Mouse (Mus musculus) embryonic facial prominence, embryonic 15.5 days (tissue): Measurements from ENCODE around the gene Adamts9. TPM values are rescaled to one million over a fixed set of nuclear protein-coding genes. Genes with fewer than 3 reads are reported as not detected.

Experiments
- ATAC-seq: fragments of 200-750 bp; cut with Nextera tagmentation; 2 replicates; pipeline ENCODE4 v1.8.0; 2017; ENCODE audit warnings: low read depth, moderate TSS enrichment; ENCODE audit not compliant: insufficient number of reproducible peaks, low FRiP score, low TSS enrichment
- H3K27ac ChIP-seq: fragments of 300-500 bp; sonication (generic); replicated peaks from 2 replicates; pipeline ENCODE4 v1.5.1; 2015; ENCODE audit warnings: mild to moderate bottlenecking, inconsistent platforms
- H3K27me3 ChIP-seq: fragments of 300-500 bp; sonication (generic); 2 replicates; pipeline ENCODE4 v1.6.1; 2015; ENCODE audit warnings: inconsistent platforms
- H3K36me3 ChIP-seq: fragments of 300-500 bp; sonication (generic); 2 replicates; pipeline ENCODE4 v1.6.1; 2015; ENCODE audit warnings: mild to moderate bottlenecking, inconsistent platforms
- H3K4me1 ChIP-seq: fragments of 300-500 bp; sonication (generic); 2 replicates; pipeline ENCODE4 v1.6.1; 2015; ENCODE audit warnings: inconsistent platforms
- H3K4me2 ChIP-seq: fragments of 300-500 bp; sonication (generic); replicated peaks from 2 replicates; pipeline ENCODE4 v1.6.1; 2015; ENCODE audit warnings: mild to moderate bottlenecking, inconsistent platforms
- H3K4me3 ChIP-seq: fragments of 300-500 bp; sonication (generic); replicated peaks from 2 replicates; pipeline ENCODE4 v1.5.1; 2015; ENCODE audit warnings: mild to moderate bottlenecking, inconsistent platforms
- H3K9ac ChIP-seq: fragments of 300-500 bp; sonication (generic); 2 replicates; pipeline ENCODE4 v1.6.1; 2015; ENCODE audit warnings: inconsistent platforms
- H3K9me3 ChIP-seq: fragments of 300-500 bp; sonication (generic); replicated peaks from 2 replicates; pipeline ENCODE4 v1.6.1; 2016; ENCODE audit warnings: inconsistent platforms
- WGBS: fragments of 180-500 bp; shearing (Covaris S2); methylation state at CpG from one replicate; pipeline ENCODE4 v1.1.7; 2015; 5-methylcytosine and 5-hydroxymethylcytosine counted together
- polyA plus RNA-seq: library from polyadenylated mRNA; unstranded; fragments of >200 nt; fragmentation: Nextera tagmentation; extraction: Ambion mirVana; gene quantifications from 2 replicates; pipeline ENCODE4 v1.2.1, GENCODE M21; 2015

The Adamts9 gene
- polyA plus RNA-seq, 1 experiment from 2014 or later: 6.7 TPM

GRCm38 (mm10) chr6:92826561-92826960, 116.7 kb downstream of the Adamts9 start:
- Histone ChIP-seq H3K4me3 (no peak overlapping the region), H3K36me3 (peaks cover 3% of the 10 kb centered on the region; the same call in 1 of the 2 replicates), H3K27ac (no peak overlapping the region), H3K4me2 (no peak overlapping the region), H3K9ac (no peak overlapping the region), H3K4me1 (0 out of 2 replicates have a peak, but pooled peaks cover 6% of the 10 kb centered on the region), H3K27me3 (no peaks in the 10 kb centered on the region), H3K9me3 (no peaks in the 10 kb centered on the region)
- whole genome bisulfite sequencing: 78% methylated on average over 5 of the region's 5 CpGs
- no peak for ATAC-seq

- H3K27ac ChIP-seq: no peak overlapping the region
- H3K9ac ChIP-seq: no peak overlapping the region
- no peak for ATAC-seq
- H3K27me3 ChIP-seq: no peaks in the 10 kb centered on the region
- no peaks in the 10 kb centered on the region for H3K9me3 ChIP-seq
- no peak overlapping the region for H3K4me2 ChIP-seq
- WGBS: 39% methylated on average over 7 of the region's 7 CpGs
- H3K36me3 ChIP-seq: peaks cover 3% of the 10 kb centered on the region; the same call in 1 of the 2 replicates
- 0 out of 2 replicates have a peak, but pooled peaks cover 6% of the 10 kb centered on the region for H3K4me1 ChIP-seq
- H3K4me3 ChIP-seq: no peak overlapping the region
Measured at GRCm38 (mm10) chr6:92823991-92824390, 119.3 kb downstream of the Adamts9 start.

- 62% methylated on average over 6 of the region's 6 CpGs for WGBS
- no peak overlapping the region for H3K27ac ChIP-seq
- H3K27me3 ChIP-seq: no peaks in the 10 kb centered on the region
- H3K9me3 ChIP-seq: no peaks in the 10 kb centered on the region
- ATAC-seq: no peak
- no peak overlapping the region for H3K4me3 ChIP-seq
- H3K9ac ChIP-seq: no peak overlapping the region
- no peaks in the 10 kb centered on the region for H3K4me1 ChIP-seq
- peaks cover 3% of the 10 kb centered on the region; the same call in 1 of the 2 replicates for H3K36me3 ChIP-seq
- H3K4me2 ChIP-seq: no peak overlapping the region
Measured at GRCm38 (mm10) chr6:92822006-92822405, 121.3 kb downstream of the Adamts9 start.

- no peaks in the 10 kb centered on the region for H3K27me3 ChIP-seq
- no peak overlapping the region for H3K4me3 ChIP-seq
- H3K9me3 ChIP-seq: no peaks in the 10 kb centered on the region
- WGBS: 47% methylated on average over 5 of the region's 5 CpGs
- no peak overlapping the region for H3K4me2 ChIP-seq
- no peak overlapping the region for H3K27ac ChIP-seq
- peaks cover 3% of the 10 kb centered on the region; the same call in 1 of the 2 replicates for H3K36me3 ChIP-seq
- no peak overlapping the region for H3K9ac ChIP-seq
- H3K4me1 ChIP-seq: no peaks in the 10 kb centered on the region
- ATAC-seq: no peak
Measured at GRCm38 (mm10) chr6:92821606-92822005, 121.7 kb downstream of the Adamts9 start.

GRCm38 (mm10) chr6:92817661-92818060, 125.6 kb downstream of the Adamts9 start:
- peaks cover 5% of the 10 kb centered on the region; the same call in 1 of the 2 replicates for H3K4me1 ChIP-seq
- H3K4me2 ChIP-seq: no peak overlapping the region
- no peak for ATAC-seq
- H3K27ac ChIP-seq: no peak overlapping the region
- H3K4me3 ChIP-seq: no peak overlapping the region
- 61% methylated on average over 8 of the region's 8 CpGs for WGBS
- H3K9me3 ChIP-seq: no peaks in the 10 kb centered on the region
- H3K27me3 ChIP-seq: no peaks in the 10 kb centered on the region
- no peak overlapping the region for H3K9ac ChIP-seq
- peaks cover 3% of the 10 kb centered on the region; the same call in 1 of the 2 replicates for H3K36me3 ChIP-seq

GRCm38 (mm10) chr6:92816311-92816751, 127.0 kb downstream of the Adamts9 start, which contains the start of gene A730049H05Rik:
A730049H05Rik (plus strand) TSS chr6:92816478.
- no peak for ATAC-seq
- 26% methylated on average over 8 of the region's 8 CpGs for WGBS
- no peaks in the 10 kb centered on the region for H3K36me3 ChIP-seq
- no peak within 1 kb of the TSS for H3K4me2 ChIP-seq
- H3K9me3 ChIP-seq: no peaks in the 10 kb centered on the region
- H3K4me1 ChIP-seq: peaks cover 5% of the 10 kb centered on the region; the same call in 1 of the 2 replicates
- H3K4me3 ChIP-seq: no peak within 1 kb of the TSS
- no peak within 1 kb of the TSS for H3K9ac ChIP-seq
- no peaks in the 10 kb centered on the region for H3K27me3 ChIP-seq
- no peak within 1 kb of the TSS for H3K27ac ChIP-seq

DNA sequence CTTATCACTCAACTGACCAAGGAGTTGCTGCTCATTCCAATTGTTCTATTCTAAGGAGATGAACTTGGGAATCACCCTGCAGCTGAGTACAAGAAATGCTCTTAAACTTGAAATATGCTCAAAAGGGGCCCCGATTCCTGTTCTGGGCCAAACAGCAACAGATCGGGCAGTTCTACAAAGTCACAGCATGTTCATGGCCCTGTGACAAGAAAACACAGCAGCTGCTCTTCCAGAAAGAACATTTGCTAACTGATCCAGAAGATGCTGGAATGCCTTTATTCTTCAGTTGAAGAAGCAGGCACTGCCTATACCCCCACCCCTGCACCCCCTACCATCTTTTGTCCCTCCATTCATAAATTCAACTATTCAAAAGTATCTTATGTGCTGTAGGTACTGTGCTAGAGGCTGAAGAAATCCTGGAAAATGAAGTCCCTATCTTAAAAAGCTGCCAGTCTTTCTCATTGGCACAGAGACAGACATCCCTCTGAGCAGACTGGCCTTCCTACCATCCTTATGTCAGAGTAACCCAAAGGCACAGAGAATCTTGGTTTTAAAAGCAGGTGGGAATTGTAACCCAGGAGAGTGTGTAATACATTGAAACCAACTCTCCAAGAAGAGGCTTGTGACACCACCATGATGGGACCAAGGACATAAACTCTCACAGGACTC, 130.5 kb downstream of the Adamts9 start:
- H3K4me1 ChIP-seq: peaks cover 5% of the 10 kb centered on the region; the same call in 1 of the 2 replicates
- no peaks in the 10 kb centered on the region for H3K36me3 ChIP-seq
- no peaks in the 10 kb centered on the region for H3K27me3 ChIP-seq
- no peak overlapping the region for H3K27ac ChIP-seq
- no peak overlapping the region for H3K4me2 ChIP-seq
- H3K4me3 ChIP-seq: no peak overlapping the region
- 70% methylated on average over 2 of the region's 2 CpGs for WGBS
- ATAC-seq: no peak
- H3K9me3 ChIP-seq: no peaks in the 10 kb centered on the region
- H3K9ac ChIP-seq: no peak overlapping the region

DNA sequence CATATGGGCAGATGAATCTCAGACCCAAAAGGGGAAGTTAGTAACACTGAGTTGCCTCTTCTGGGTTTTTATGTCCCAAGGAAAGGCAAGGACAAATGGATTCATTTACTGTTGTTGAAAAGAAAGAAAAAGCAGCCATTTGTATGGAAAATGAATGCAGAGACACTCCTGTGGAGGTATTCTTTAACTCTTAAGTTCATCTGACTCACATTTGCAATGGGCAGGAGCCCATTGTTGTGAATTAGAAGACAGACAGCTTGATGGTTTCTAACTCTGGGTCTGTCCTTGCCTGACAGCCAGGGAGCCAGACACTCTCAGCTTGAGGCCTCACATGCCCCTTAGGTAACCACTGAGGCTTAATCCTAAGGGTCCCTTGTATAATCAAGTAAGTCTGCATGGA, 131.7 kb downstream of the Adamts9 start:
- Histone ChIP-seq H3K4me3 (no peak overlapping the region), H3K27me3 (no peaks in the 10 kb centered on the region), H3K9me3 (no peaks in the 10 kb centered on the region), H3K9ac (no peak overlapping the region), H3K36me3 (no peaks in the 10 kb centered on the region), H3K27ac (no peak overlapping the region), H3K4me1 (peaks cover 5% of the 10 kb centered on the region; the same call in 1 of the 2 replicates), H3K4me2 (no peak overlapping the region)
- no peak for ATAC-seq

DNA sequence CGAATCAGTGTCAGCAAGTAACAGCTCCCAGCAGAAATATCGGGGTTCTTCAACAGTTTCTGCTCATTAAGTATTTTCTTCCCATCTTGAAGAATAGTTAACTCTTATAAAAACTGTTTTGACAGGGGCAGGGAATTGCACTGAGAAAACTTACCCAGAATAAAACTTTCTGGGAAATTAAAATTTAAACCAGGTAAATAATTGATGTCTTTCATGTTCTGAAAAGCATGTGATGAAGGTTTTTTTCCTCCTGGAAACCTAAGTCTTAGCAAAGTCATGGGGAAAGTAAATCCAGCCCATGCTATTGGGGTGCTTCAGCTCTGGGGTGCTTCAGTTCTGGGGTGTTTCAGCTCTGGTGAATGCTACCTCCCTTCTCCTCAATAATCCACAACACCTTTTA, 132.7 kb downstream of the Adamts9 start:
- Histone ChIP-seq H3K9ac (no peak overlapping the region), H3K27ac (no peak overlapping the region), H3K4me1 (no peaks in the 10 kb centered on the region), H3K27me3 (no peaks in the 10 kb centered on the region), H3K36me3 (no peaks in the 10 kb centered on the region), H3K9me3 (no peaks in the 10 kb centered on the region), H3K4me2 (no peak overlapping the region), H3K4me3 (no peak overlapping the region)
- WGBS: 83% methylated on average over 2 of the region's 2 CpGs
- ATAC-seq: no peak

- Histone ChIP-seq H3K27me3 (no peaks in the 10 kb centered on the region), H3K9me3 (no peaks in the 10 kb centered on the region), H3K4me1 (peaks cover 1% of the 10 kb centered on the region; the same call in 1 of the 2 replicates), H3K4me3 (no peak overlapping the region), H3K27ac (no peak overlapping the region), H3K4me2 (no peak overlapping the region), H3K36me3 (no peaks in the 10 kb centered on the region), H3K9ac (no peak overlapping the region)
- ATAC-seq: no peak
- 87% methylated on average over 3 of the region's 3 CpGs for WGBS
Measured at GRCm38 (mm10) chr6:92809818-92810217, 133.5 kb downstream of the Adamts9 start.

DNA sequence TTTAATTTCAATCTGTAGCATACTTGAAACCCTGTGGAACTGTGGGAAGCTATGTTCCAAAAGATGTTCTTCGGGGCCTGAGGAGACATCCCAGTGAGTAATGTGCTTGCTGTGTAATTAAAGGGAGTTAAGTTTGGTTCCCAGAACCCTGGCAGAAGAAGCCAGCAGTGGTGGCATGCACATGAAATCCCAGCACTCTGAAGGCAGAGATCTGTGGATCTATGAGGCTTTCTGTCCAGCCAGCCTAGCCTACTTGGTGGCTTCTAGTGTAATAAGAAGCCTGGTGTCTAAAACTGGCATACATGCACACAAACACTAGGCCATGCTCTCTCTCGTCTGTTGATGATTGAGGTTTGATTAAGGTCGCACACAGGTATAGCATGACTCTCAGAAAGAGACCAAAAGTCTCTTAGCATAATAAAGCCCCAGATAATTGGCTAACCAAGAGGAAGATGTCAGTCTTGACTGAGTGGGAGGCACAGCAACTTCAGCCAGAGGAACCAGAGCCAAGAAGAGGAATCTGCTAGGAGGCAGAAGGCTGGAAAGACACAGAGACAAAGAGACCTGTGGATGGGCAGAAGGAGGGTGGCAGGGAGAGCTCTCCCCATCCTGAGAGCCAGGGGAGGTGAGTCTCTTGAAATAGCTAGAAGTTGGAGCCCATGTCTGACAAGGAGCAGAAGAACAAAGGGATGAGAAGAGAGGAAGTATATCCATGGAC, 138.9 kb downstream of the Adamts9 start:
- no peak overlapping the region for H3K27ac ChIP-seq
- H3K9ac ChIP-seq: no peak overlapping the region
- H3K27me3 ChIP-seq: no peaks in the 10 kb centered on the region
- no peak overlapping the region for H3K4me3 ChIP-seq
- WGBS: 71% methylated on average over 3 of the region's 3 CpGs
- ATAC-seq: no peak
- no peaks in the 10 kb centered on the region for H3K36me3 ChIP-seq
- peaks cover 11% of the 10 kb centered on the region; the same call in 1 of the 2 replicates for H3K4me1 ChIP-seq
- H3K4me2 ChIP-seq: no peak overlapping the region
- H3K9me3 ChIP-seq: no peaks in the 10 kb centered on the region
